Mouse (Mus musculus): Measurements from ENCODE around the gene Efcab6. TPM values are rescaled to one million over a fixed set of nuclear protein-coding genes. Genes with fewer than 3 reads are reported as not detected.

Efcab6 gene
- polyA plus RNA-seq, 1 experiment from 2014 or later: 0.70 TPM

DNA sequence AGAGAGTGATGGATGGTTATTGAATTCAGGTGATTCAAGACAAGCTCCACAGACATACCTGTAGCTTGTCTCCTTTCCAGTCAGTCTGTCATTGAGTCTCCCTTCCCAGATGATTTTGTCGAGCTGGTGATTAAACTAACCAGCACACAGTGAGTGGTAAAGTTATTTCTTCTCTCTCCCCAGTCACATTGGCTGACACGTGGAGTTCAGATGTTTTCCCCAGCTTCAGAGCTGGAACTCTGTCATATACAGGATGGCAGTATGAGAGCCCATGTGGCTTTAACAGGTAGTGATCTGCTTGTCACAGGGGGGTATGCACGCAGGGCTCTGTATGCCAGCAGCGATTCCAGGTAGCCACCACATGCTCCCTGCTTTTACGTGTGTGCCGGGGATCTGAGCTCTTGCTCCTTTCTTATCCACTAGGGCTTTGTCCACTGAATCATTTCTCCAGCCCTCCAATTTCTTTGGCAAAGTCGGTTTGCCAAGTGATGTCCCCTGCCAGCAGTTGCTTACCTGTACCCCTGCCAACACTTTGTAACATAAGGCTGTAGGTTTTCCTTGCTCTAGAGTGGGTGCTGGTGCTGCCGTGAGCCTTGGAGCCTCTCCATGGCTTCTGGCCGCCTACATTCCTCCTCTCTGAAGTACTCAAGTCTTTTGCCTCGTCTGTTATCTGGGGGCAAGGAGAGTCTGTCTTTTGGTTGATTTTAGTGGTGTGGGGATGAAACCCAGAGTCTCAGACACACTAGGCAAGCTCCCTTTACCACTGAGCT, 224.0 kb downstream of the Efcab6 start:
- no peaks in the 10 kb centered on the region for H3K36me3 ChIP-seq (ENCODE audit: control insufficient read depth, insufficient read depth, low read length)
- no peak overlapping the region for H3K4me3 ChIP-seq (replicated peaks; ENCODE audit: low read length)
- no peaks in the 10 kb centered on the region for H3K4me1 ChIP-seq (ENCODE audit: control insufficient read depth, insufficient read depth, low read length)
- 70% methylated on average over 10 of the region's 10 CpGs for WGBS
- no peak for ATAC-seq (ENCODE audit: insufficient read depth, low FRiP score)
- H3K9ac ChIP-seq (ENCODE audit: low read length): no peak overlapping the region
- H3K9me3 ChIP-seq (replicated peaks; ENCODE audit: control insufficient read depth, low read length): no peaks in the 10 kb centered on the region
- H3K4me2 ChIP-seq (ENCODE audit: low read depth, low read length): no peak overlapping the region
- H3K27ac ChIP-seq (ENCODE audit: low read length): no peak overlapping the region
- H3K27me3 ChIP-seq (ENCODE audit: control insufficient read depth, insufficient read depth, low read length): no peaks in the 10 kb centered on the region

DNA sequence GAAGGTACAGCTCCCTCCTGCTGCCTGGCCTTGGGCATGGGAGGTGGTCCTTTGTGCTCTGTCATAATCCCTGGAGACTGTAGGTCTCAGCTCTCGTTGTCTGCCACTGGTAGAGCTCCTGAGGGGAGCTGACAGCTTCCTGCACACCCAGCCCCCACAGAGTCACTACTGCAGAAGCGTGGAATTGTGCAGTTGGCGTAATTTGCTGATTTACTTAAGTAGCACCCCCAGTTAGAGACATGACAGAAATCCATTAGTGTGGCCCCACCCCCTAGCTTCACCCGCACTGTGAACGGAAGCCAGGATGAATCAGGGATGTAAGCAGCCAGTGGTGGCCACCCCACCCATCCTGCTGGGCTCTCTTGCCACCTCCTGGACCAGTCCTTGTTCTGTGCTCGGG, 232.9 kb downstream of the Efcab6 start:
- no peak for ATAC-seq (ENCODE audit: insufficient read depth, low FRiP score)
- no peaks in the 10 kb centered on the region for H3K36me3 ChIP-seq (ENCODE audit: control insufficient read depth, insufficient read depth, low read length)
- 60% methylated on average over 6 of the region's 6 CpGs for WGBS

DNA sequence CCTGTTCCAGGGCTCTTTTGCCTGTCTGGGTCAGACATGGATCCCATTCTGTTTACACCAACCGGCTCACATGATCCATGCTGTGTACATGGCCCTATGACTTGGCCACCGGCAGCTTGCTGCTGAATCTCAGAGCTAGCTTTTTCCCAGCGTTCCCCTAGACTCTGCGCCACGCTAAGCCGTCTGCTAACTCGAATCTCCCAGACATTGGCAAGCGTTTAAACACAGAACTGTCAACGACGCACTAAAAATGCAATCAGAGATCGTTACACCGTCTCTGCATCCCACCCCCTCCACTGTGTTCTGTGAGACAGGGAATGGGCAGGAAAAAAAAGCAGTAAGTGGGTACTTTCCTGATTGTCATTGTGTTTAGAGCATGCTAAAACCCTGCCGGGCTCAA, 236.0 kb downstream of the Efcab6 start:
- no peak overlapping the region for H3K4me3 ChIP-seq (replicated peaks; ENCODE audit: low read length)
- H3K9me3 ChIP-seq (replicated peaks; ENCODE audit: control insufficient read depth, low read length): no peaks in the 10 kb centered on the region
- no peaks in the 10 kb centered on the region for H3K27me3 ChIP-seq (ENCODE audit: control insufficient read depth, insufficient read depth, low read length)
- H3K9ac ChIP-seq (ENCODE audit: low read length): no peak overlapping the region
- H3K36me3 ChIP-seq (ENCODE audit: control insufficient read depth, insufficient read depth, low read length): no peaks in the 10 kb centered on the region
- no peak overlapping the region for H3K4me2 ChIP-seq (ENCODE audit: low read depth, low read length)
- no peaks in the 10 kb centered on the region for H3K4me1 ChIP-seq (ENCODE audit: control insufficient read depth, insufficient read depth, low read length)
- no peak for ATAC-seq (ENCODE audit: insufficient read depth, low FRiP score)
- WGBS: 70% methylated on average over 13 of the region's 13 CpGs
- no peak overlapping the region for H3K27ac ChIP-seq (ENCODE audit: low read length)

More for the DNA sequence above, 232.9 kb downstream of the Efcab6 start:
- H3K9me3 ChIP-seq (replicated peaks; ENCODE audit: control insufficient read depth, low read length): no peaks in the 10 kb centered on the region
- no peak overlapping the region for H3K4me3 ChIP-seq (replicated peaks; ENCODE audit: low read length)
- H3K27me3 ChIP-seq (ENCODE audit: control insufficient read depth, insufficient read depth, low read length): no peaks in the 10 kb centered on the region
- no peak overlapping the region for H3K4me2 ChIP-seq (ENCODE audit: low read depth, low read length)
- H3K4me1 ChIP-seq (ENCODE audit: control insufficient read depth, insufficient read depth, low read length): no peaks in the 10 kb centered on the region
- H3K9ac ChIP-seq (ENCODE audit: low read length): no peak overlapping the region
- H3K27ac ChIP-seq (ENCODE audit: low read length): no peak overlapping the region

DNA sequence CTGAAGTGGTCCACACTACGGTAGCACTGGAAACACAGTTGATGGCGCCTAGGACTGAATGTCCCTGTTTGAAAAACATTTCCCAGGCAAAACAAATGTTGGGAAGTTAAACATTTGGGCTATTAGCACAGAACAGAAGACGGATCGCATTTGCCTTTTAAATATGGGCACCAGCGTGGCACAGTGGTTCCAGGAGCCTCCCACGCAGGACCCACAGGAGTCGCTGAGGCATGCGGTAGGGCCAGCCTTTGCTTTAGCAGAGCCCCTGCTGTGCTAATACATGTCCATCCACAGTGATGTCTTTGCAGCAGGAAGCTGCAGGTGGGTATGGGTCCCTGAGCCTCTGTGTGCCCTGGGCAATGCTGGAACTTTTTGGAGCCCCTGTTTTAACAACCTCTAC, 237.2 kb downstream of the Efcab6 start:
- Histone ChIP-seq H3K9ac (ENCODE audit: low read length) (no peak overlapping the region), H3K4me1 (ENCODE audit: control insufficient read depth, insufficient read depth, low read length) (no peaks in the 10 kb centered on the region), H3K27me3 (ENCODE audit: control insufficient read depth, insufficient read depth, low read length) (no peaks in the 10 kb centered on the region), H3K4me2 (ENCODE audit: low read depth, low read length) (no peak overlapping the region), H3K27ac (ENCODE audit: low read length) (no peak overlapping the region), H3K36me3 (ENCODE audit: control insufficient read depth, insufficient read depth, low read length) (no peaks in the 10 kb centered on the region), H3K9me3 (replicated peaks; ENCODE audit: control insufficient read depth, low read length) (no peaks in the 10 kb centered on the region), H3K4me3 (replicated peaks; ENCODE audit: low read length) (no peak overlapping the region)
- 75% methylated on average over 8 of the region's 8 CpGs for WGBS
- no peak for ATAC-seq (ENCODE audit: insufficient read depth, low FRiP score)

Other genes starting within 250 kb of the Efcab6 start
- gene Sult4a1, start 40.4 kb upstream of the Efcab6 start, polyA plus RNA-seq (2015; fragmentation: Nextera tagmentation; extraction: Ambion mirVana): 4.0 and 5.2 TPM in 2 replicates
- gene Pnpla5, start 57.8 kb upstream of the Efcab6 start, polyA plus RNA-seq (2015; fragmentation: Nextera tagmentation; extraction: Ambion mirVana): not detected in 2 replicates
- 0.80 and 1.3 TPM in 2 replicates for gene Pnpla3, start 102.5 kb upstream of the Efcab6 start, polyA plus RNA-seq (2015; fragmentation: Nextera tagmentation; extraction: Ambion mirVana)
- 107 and 116 TPM in 2 replicates for gene Samm50, start 126.9 kb upstream of the Efcab6 start, polyA plus RNA-seq (2015; fragmentation: Nextera tagmentation; extraction: Ambion mirVana)
- 2.7 and 3.2 TPM in 2 replicates for gene Parvb, start 166.7 kb upstream of the Efcab6 start, polyA plus RNA-seq (2015; fragmentation: Nextera tagmentation; extraction: Ambion mirVana)

All from stomach, embryonic 16.5 days (tissue).